Mouse (Mus musculus): ENCODE data around the gene Mob3a. TPM values are rescaled to one million over a fixed set of nuclear protein-coding genes. Genes with fewer than 3 reads are reported as not detected.

The Mob3a gene
- total and polyA plus RNA-seq, 3 experiments: 7.4 to 13.6 (median 7.6) TPM

DNA sequence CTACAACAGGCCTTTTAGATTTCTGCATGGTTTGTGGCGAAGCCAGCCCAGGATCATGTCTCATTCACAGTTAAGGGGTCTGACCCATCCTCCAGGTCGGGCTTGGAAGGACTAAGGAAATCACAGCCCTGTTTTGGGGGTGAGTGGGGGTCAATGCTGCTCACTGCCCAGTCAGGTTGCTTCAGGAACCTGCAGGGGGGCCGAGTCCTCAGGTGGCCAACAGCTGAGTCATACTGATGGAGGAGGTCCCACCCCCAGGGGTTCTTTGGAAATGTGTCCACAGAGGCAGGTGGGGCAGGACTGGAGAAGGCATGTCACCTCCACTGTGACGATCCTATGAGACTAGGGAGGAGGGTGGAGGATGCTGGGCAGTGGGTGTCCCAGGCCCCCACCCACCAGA is 36.3 kb downstream of the Mob3a start:
- peaks cover 14% of the 10 kb centered on the region for H3K36me3 ChIP-seq (ENCODE audit: control insufficient read depth, insufficient read depth, low read length)
- H3K9ac ChIP-seq (ENCODE audit: low read depth, low read length): peak overlapping the region; percentile 61
- TF ChIP-seq EP300 (IDR thresholded peaks at IDR 0.05; ENCODE audit: insufficient read depth, low read depth, low read length) (no peak), POLR2A (IDR thresholded peaks at IDR 0.05; ENCODE audit: insufficient read depth, low read depth, low read length) (no peak), CTCF (IDR thresholded peaks at IDR 0.05) (no peak)
- peaks cover 28% of the 10 kb centered on the region for H3K4me1 ChIP-seq (ENCODE audit: control insufficient read depth, insufficient read depth, low read length)
- H3K27me3 ChIP-seq (ENCODE audit: control insufficient read depth, insufficient read depth, low read length): no peaks in the 10 kb centered on the region
- H3K79me2 ChIP-seq (replicated peaks; ENCODE audit: control insufficient read depth, insufficient read depth, low read length): no peaks in the 10 kb centered on the region
- no peak overlapping the region for H3K4me3 ChIP-seq
- peak; percentile 49 to 54 for DNase-seq
- intact Hi-C loops (cut with DNase I): no loop called here
- peak overlapping the region; percentile 99 for H3K27ac ChIP-seq
- 22% methylated on average over 4 of the region's 4 CpGs for WGBS

DNA sequence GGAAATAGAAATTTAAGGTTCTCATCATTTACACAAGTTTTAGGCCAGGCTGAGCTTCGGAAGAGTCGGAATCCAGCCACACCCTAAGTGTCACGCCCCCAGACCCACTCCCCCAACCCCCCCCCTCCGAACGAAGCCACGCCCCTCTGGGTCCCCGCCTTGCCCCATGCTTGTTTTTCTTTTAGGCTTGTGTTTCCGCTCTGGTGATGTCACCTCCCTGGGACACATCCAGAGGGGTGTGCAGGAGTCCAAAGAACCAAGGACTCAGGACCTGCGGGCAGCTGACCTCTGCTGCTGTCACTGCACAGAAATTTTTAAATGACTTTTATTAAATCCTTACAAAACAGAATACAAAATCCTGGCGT is 36.8 kb downstream of the Mob3a start:
- intact Hi-C loops (cut with DNase I): no loop called here
- Histone ChIP-seq H3K4me1 (ENCODE audit: control insufficient read depth, insufficient read depth, low read length) (peaks cover 24% of the 10 kb centered on the region), H3K9ac (ENCODE audit: low read depth, low read length) (peak overlapping the region; percentile 61)

DNA sequence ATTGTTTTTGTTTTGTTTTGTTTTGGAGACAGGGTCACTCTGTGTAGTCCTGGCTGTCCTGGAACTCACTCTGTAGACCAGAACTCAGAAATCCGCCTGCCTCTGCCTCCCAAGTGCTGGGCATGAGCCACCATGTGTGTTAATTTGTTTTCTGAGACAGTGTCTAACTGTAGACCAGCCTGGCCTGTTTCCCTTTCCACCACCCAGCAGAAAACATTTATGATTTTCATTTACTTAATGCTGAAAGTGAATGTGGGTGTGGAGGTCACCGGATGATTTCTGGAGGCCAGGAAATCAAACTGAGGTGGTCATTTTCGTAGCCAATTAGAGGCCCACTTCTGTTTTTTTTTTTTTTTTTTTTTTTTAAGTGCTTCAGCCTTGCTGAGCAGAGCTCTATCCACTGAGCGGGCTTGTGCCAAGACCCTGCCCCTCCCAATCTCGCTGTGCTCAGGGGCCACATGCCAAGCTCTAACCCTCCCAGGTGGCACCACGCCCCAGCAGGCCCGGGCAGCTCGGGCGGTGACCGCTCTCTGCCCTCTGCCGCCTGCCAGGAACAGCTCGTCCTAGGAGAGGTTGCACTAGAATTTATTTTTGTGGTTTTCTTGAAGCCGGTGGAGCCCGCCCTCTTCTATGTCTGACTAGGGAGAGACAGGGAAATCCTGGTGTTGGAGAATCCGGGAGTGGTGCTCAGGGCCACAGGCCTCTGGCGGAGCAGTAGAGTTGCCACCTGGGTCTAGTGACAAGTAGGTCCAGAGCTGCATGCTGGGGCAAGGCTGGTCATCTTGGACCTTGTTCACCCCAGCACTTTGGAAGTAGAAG is 37.4 kb downstream of the Mob3a start:
- H3K4me3 ChIP-seq: peak overlapping the region; percentile 25
- H3K27me3 ChIP-seq (ENCODE audit: control insufficient read depth, insufficient read depth, low read length): no peaks in the 10 kb centered on the region
- intact Hi-C loops (cut with DNase I): no loop called here
- TF ChIP-seq POLR2A (IDR thresholded peaks at IDR 0.05; ENCODE audit: insufficient read depth, low read depth, low read length): peak; percentile 62
- no peak for TF ChIP-seq CTCF (IDR thresholded peaks at IDR 0.05)
- TF ChIP-seq EP300 (IDR thresholded peaks at IDR 0.05; ENCODE audit: insufficient read depth, low read depth, low read length): peak; percentile 49; the same call in 1 of the 2 replicates
- no peaks in the 10 kb centered on the region for H3K79me2 ChIP-seq (replicated peaks; ENCODE audit: control insufficient read depth, insufficient read depth, low read length)
- H3K36me3 ChIP-seq (ENCODE audit: control insufficient read depth, insufficient read depth, low read length): peaks cover 12% of the 10 kb centered on the region
- peaks cover 20% of the 10 kb centered on the region for H3K4me1 ChIP-seq (ENCODE audit: control insufficient read depth, insufficient read depth, low read length)
- DNase-seq: peak; percentile 90 to 93
- peak overlapping the region; percentile 99 for H3K27ac ChIP-seq
- 1% methylated on average over 16 of the region's 16 CpGs for WGBS
- H3K9ac ChIP-seq (ENCODE audit: low read depth, low read length): peak overlapping the region; percentile 58

More for the DNA sequence above, 36.8 kb downstream of the Mob3a start:
- Histone ChIP-seq H3K79me2 (replicated peaks; ENCODE audit: control insufficient read depth, insufficient read depth, low read length) (no peaks in the 10 kb centered on the region), H3K27ac (peak overlapping the region; percentile 99), H3K36me3 (ENCODE audit: control insufficient read depth, insufficient read depth, low read length) (peaks cover 12% of the 10 kb centered on the region), H3K4me3 (peak overlapping the region; percentile 25), H3K27me3 (ENCODE audit: control insufficient read depth, insufficient read depth, low read length) (no peaks in the 10 kb centered on the region)
- TF ChIP-seq CTCF (IDR thresholded peaks at IDR 0.05) (no peak), EP300 (IDR thresholded peaks at IDR 0.05; ENCODE audit: insufficient read depth, low read depth, low read length) (no peak), POLR2A (IDR thresholded peaks at IDR 0.05; ENCODE audit: insufficient read depth, low read depth, low read length) (peak; percentile 40; the same call in 1 of the 2 replicates)
- 3% methylated on average over 10 of the region's 10 CpGs for WGBS
- DNase-seq: peak; percentile 85 to 88

DNA sequence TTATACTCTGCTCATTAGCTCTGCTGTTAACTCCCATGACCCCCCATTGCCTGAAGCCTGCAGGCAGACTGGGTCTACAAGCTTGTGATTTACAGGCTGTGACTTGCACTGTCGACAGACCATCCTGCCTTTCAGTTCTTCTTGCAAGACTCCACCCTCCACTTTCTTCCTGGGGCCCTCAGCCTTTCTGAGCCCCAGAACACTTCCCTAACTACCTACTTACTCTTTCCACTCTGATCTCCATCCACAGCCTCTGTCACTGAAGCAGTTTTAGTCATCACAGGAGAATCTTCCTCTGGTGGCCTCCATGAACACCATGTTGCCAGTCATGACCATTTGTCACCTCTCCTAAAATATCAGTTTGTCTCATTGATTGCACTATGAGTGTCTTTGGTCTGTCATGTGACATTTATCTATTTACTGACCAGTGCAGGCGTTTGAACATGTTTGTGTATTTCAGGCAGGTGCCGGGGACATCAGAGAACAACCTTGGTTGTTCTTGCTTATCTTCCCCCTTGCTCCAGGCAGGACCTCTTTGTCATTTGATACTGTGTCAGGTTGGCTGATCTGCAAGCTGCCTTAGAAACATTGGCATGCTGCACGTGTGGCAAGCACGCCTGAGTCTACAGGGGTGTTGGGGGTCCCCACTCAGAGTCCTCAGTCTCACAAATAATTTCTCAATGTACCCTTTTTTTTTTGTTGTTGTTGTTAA is 38.1 kb downstream of the Mob3a start:
- intact Hi-C loops (cut with DNase I): no loop called here
- Histone ChIP-seq H3K9ac (ENCODE audit: low read depth, low read length) (peak overlapping the region; percentile 25; the same call in 1 of the 2 replicates), H3K36me3 (ENCODE audit: control insufficient read depth, insufficient read depth, low read length) (peaks cover 12% of the 10 kb centered on the region), H3K4me3 (no peak overlapping the region), H3K27me3 (ENCODE audit: control insufficient read depth, insufficient read depth, low read length) (no peaks in the 10 kb centered on the region), H3K27ac (peak overlapping the region; percentile 99), H3K79me2 (replicated peaks; ENCODE audit: control insufficient read depth, insufficient read depth, low read length) (no peaks in the 10 kb centered on the region), H3K4me1 (ENCODE audit: control insufficient read depth, insufficient read depth, low read length) (peaks cover 22% of the 10 kb centered on the region)
- WGBS: 36% methylated on average over 5 of the region's 5 CpGs
- peak in 1 of 2 experiments; percentile 44 for DNase-seq
- peak; percentile 62; the same call in 1 of the 2 replicates for TF ChIP-seq EP300 (IDR thresholded peaks at IDR 0.05; ENCODE audit: insufficient read depth, low read depth, low read length)
- TF ChIP-seq POLR2A (IDR thresholded peaks at IDR 0.05; ENCODE audit: insufficient read depth, low read depth, low read length): peak; percentile 16; the same call in 1 of the 2 replicates
- no peak for TF ChIP-seq CTCF (IDR thresholded peaks at IDR 0.05)

DNA sequence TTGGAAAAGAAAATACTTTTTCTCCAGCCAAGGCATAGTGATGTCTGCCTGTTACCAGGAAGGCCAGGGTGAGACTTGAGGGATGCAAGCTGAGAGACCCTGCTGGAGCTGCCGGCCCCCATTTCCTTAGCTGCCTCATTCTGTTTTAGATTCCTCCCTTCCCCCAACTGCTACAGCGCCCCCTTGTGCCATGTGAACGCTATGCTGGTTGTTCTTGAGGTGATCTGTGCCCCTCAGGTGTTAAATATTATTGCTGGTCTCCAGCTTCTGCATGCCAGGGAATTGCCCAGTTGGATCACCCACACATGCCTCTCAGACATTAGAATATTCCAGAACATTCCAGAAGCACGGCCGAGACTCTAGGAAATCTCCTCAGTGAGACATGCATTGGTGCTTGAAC is 40.6 kb downstream of the Mob3a start:
- Histone ChIP-seq H3K79me2 (replicated peaks; ENCODE audit: control insufficient read depth, insufficient read depth, low read length) (no peaks in the 10 kb centered on the region), H3K4me3 (no peak overlapping the region), H3K9ac (ENCODE audit: low read depth, low read length) (no peak overlapping the region), H3K36me3 (ENCODE audit: control insufficient read depth, insufficient read depth, low read length) (peaks cover 7% of the 10 kb centered on the region), H3K4me1 (ENCODE audit: control insufficient read depth, insufficient read depth, low read length) (peaks cover 20% of the 10 kb centered on the region), H3K27me3 (ENCODE audit: control insufficient read depth, insufficient read depth, low read length) (no peaks in the 10 kb centered on the region), H3K27ac (no peak overlapping the region)
- intact Hi-C loops (cut with DNase I): no loop called here
- WGBS: 31% methylated on average over 5 of the region's 5 CpGs
- TF ChIP-seq EP300 (IDR thresholded peaks at IDR 0.05; ENCODE audit: insufficient read depth, low read depth, low read length): 0 out of 2 replicates have a peak, but pooled peaks have one; percentile 17
- TF ChIP-seq CTCF (IDR thresholded peaks at IDR 0.05): peak; percentile 72
- TF ChIP-seq POLR2A (IDR thresholded peaks at IDR 0.05; ENCODE audit: insufficient read depth, low read depth, low read length): no peak
- peak; percentile 43 to 63 for DNase-seq
